Mouse (Mus musculus) monocyte, adult 5-6 weeks (primary cell): ENCODE measurements around the gene Vmn1r49. TPM values are rescaled to one million over a fixed set of nuclear protein-coding genes. Genes with fewer than 3 reads are reported as not detected.
"Not testable (repeated sequence)": the region's sequence is repeated elsewhere in the genome, so short reads cannot be mapped to it uniquely, and the experiment has no call there.

Source experiments
- ATAC-seq: fragments of 153-309, 156-312 bp; replicated peaks from 2 replicates; pipeline ENCODE4 v1.8.0; 2017; ENCODE audit warnings: mild to moderate bottlenecking; ENCODE audit not compliant: low TSS enrichment, insufficient number of reproducible peaks, severe bottlenecking, poor library complexity, low FRiP score
- total RNA-seq: library from RNA; stranded (forward); fragments of 200-1000, 200-491, 200-594 nt; gene quantifications from 3 replicates; pipeline ENCODE4 v1.2.3, GENCODE M21; 2017

Gene Vmn1r49
- total RNA-seq, result not detected in 3 replicates

- no peak for ATAC-seq
These were observed at the start of gene Vmn1r49 for GRCm38 (mm10) chr6:90078406-90078805. Vmn1r49 (minus strand) TSS chr6:90078506.

DNA sequence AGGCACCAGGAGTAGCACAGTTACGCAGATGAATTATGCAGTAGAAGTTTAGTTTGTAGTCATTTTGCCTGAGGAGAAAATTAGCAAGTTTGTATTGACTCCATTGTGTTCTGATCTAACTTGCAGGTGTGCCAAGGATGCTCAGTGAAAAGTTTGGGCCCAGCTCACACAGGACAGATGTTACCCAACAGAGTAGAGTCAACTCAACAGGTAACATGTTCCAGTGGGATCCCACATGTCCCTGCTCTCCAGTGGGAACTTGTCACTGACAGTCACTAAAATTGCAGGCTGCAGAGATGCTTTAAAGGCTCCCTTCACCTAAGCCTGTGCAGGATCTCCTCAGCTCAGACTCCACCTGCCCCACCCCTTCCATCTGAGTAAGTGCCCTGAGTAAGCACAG, 44.0 kb upstream of the Vmn1r49 start, which contains the start of gene Vmn1r51:
TSS of gene Vmn1r51 (plus strand) at position 301 of the 400 bp plus-strand sequence.
- not testable (repeated sequence) for ATAC-seq

DNA sequence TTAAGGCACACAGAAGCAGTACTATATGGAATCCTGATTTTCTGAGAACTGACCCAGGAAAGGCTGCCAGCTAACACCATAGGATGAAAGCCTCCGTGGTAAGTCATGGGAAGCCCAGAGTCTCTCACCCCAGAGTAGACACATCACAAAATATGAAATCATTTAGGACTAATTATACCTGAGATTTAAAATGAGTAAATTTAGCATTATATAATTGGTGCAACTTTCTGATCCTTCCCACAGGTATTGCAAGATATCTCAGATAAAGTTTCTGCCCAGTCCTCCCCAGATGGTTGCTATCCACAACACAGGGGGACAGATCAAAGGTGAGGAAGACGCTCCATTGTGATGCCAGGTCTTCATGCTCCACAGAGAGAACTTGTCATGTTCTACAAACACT, 22.8 kb upstream of the Vmn1r49 start, which contains the start of gene Vmn1r50:
TSS of gene Vmn1r50 (plus strand) at position 301 of the 400 bp plus-strand sequence.
- no peak for ATAC-seq

DNA sequence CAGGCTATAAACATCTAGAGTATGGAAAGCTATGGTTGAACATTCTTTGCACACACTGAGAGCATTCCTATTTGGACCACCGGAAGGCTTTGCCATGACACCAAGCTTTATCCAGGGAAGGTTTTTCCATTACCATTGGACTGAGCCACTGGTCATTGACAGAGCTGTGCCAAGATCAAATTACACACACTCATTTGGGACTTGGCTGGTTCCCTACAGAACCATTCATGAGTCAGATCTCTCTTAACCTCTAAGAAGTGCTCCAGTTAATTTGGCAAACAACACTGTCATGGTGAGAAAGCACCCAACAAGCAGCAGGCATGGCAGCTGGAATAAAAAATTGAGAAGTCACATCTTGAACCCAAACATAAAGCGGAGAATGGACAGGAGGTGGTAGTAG, 22.3 kb upstream of the Vmn1r49 start:
- no peak for ATAC-seq

DNA sequence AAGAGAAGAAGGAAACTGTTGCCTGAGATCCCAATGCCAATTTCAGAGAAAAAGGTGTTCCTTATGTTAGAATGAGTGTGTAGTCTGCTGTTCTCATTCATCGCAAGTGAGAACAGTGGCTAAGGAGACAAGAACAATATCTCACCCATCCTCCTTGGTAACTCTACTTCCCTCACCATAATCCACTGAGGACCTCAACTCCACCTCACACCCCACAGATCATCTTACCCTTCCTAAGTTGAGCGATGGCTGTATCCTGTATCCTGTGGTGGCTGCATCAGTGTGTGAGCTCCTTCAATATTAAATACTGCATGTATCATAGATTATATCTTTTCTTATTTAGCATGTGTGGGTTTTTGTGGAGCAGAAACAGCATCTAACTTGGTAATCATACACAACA, 41.6 kb downstream of the Vmn1r49 start, which contains the start of gene Vmn1r48:
TSS of gene Vmn1r48 (minus strand) at position 101 of the 400 bp plus-strand sequence.
- not testable (repeated sequence) for ATAC-seq

Other genes starting within 250 kb of the Vmn1r49 start
- not detected in 3 replicates for gene Vmn1r42, start 202.1 kb downstream of the Vmn1r49 start, total RNA-seq
- not detected in 3 replicates for gene Vmn1r43, start 202.1 kb downstream of the Vmn1r49 start, total RNA-seq
- not detected in 3 replicates for gene Vmn1r44, start 194.8 kb downstream of the Vmn1r49 start, total RNA-seq
- not detected in 3 replicates for gene Vmn1r45, start 137.9 kb downstream of the Vmn1r49 start, total RNA-seq
- gene Vmn1r46, start 109.2 kb downstream of the Vmn1r49 start, total RNA-seq, result not detected in 3 replicates
- 0.10 TPM in 1 of 3 replicates, not detected in the others for gene Vmn1r47, start 62.4 kb downstream of the Vmn1r49 start, total RNA-seq
- gene Vmn1r48, start 41.7 kb downstream of the Vmn1r49 start, total RNA-seq, result not detected in 3 replicates
- gene Vmn1r50, start 22.9 kb upstream of the Vmn1r49 start, total RNA-seq, result not detected in 3 replicates
- not detected in 3 replicates for gene Vmn1r51, start 44.1 kb upstream of the Vmn1r49 start, total RNA-seq
- not detected in 3 replicates for gene Vmn1r52, start 96.3 kb upstream of the Vmn1r49 start, total RNA-seq
- not detected in 3 replicates for gene V1ra8, start 124.3 kb upstream of the Vmn1r49 start, total RNA-seq
- gene Vmn1r53, start 145.9 kb upstream of the Vmn1r49 start, total RNA-seq, result not detected in 3 replicates
- gene Vmn1r54, start 167.8 kb upstream of the Vmn1r49 start, total RNA-seq, result not detected in 3 replicates
- not detected in 3 replicates for gene BC048671, start 222.7 kb upstream of the Vmn1r49 start, total RNA-seq
- 4.2 to 5.0 TPM in 2 of 3 replicates, not detected in the other for gene Chst13, start 246.7 kb upstream of the Vmn1r49 start, total RNA-seq